Mouse (Mus musculus) layer of hippocampus, adult 2 months (tissue): ENCODE data around the gene Ccdc152. TPM values are rescaled to one million over a fixed set of nuclear protein-coding genes. Genes with fewer than 3 reads are reported as not detected.

Experiments
- DNase-seq, 2 experiments: peaks; one replicate each; pipeline ENCODE4 v3.0.0; 2022; ENCODE audit warnings: low spot score in 2 of 2
- H3K27ac ChIP-seq: fragments of 200-600 bp; 2 replicates; pipeline ENCODE4 v1.8.1; 2022
- H3K4me3 ChIP-seq: fragments of 200-600 bp; 2 replicates; pipeline ENCODE4 v1.8.1; 2022; ENCODE audit warnings: mild to moderate bottlenecking
- CTCF ChIP-seq: fragments of 200-600 bp; conservative IDR thresholded peaks from 2 replicates; pipeline ENCODE4 v1.8.1; 2022; ENCODE audit warnings: antibody characterized with exemption, mild to moderate bottlenecking, moderate library complexity
- long read RNA-seq, 2 experiments: library from polyadenylated mRNA; stranded (forward); transcript quantifications; one replicate each; pipeline ENCODE4 v2.0.0; 2021; ENCODE audit warnings: borderline mapping rate in 2 of 2
- total RNA-seq, 2 experiments: library from RNA; stranded (reverse); gene quantifications; 2 replicates each; pipeline ENCODE4 v1.2.3; 2021

The Ccdc152 gene
- total RNA-seq, result not detected
- long read RNA-seq, experiment 1, result 0 reads
- long read RNA-seq, experiment 2, result 0 reads

DNA sequence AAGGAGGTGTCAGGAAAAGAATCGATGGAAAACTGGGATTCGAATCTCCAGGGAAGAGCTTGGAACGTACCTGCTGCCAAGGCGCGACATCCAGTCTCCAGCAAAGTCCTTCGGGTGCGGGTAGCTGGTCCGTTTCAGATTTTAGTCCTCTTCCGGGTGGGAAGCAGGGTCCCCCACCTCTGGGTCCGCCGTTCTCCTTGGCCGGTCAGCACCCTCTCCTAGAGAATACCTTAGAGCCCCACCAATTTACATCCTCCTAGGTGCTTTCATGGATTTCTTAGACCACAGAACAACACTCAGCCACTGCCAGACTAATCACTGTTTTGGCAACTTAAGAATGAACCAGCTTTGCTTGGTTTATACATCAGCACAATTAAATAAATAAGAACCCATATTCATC is at the start of gene Ccdc152:
Ccdc152 (minus strand) TSS at position 101 of the 400 bp plus-strand sequence.
- no peak within 1 kb of the TSS for H3K27ac ChIP-seq
- no peak within 1 kb of the TSS for H3K4me3 ChIP-seq
- no peak for TF ChIP-seq CTCF
- DNase-seq, result no peak

GRCm38 (mm10) chr15:3349306-3350064 is 46.2 kb upstream of the Ccdc152 start:
- no peak for TF ChIP-seq CTCF
- Histone ChIP-seq H3K4me3 (no peak overlapping the region), H3K27ac (no peak overlapping the region)
- no peak for DNase-seq

GRCm38 (mm10) chr15:3346682-3347081 is 43.4 kb upstream of the Ccdc152 start:
- no peak overlapping the region for H3K27ac ChIP-seq
- no peak for TF ChIP-seq CTCF
- H3K4me3 ChIP-seq, result no peak overlapping the region
- DNase-seq, result no peak

DNA sequence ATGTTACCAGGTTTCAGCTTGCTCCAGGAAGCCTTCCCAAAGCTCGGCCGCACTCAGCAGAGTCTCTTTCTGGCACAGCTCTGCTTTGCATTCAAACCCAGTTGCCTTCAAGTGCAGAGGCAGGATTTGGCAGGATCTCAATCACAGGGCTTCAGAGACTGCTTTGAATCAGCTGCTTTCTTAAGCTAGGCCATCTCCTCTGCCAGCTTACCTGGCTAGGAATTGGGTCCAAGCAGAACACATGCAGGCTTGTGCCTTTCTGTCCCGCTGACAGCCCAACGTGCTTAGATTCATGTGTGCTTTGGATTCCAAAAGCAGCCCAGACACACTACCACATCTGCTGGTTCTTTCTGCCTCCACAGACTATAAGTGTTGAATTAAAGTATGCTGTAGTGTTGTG is 41.2 kb upstream of the Ccdc152 start:
- H3K4me3 ChIP-seq, result no peak overlapping the region
- DNase-seq, result peak; percentile 18 to 47
- TF ChIP-seq CTCF, result no peak
- peak overlapping the region; percentile 61 for H3K27ac ChIP-seq

- Histone ChIP-seq H3K4me3 (no peak overlapping the region), H3K27ac (no peak overlapping the region)
- DNase-seq, result no peak
- no peak for TF ChIP-seq CTCF
Observed at GRCm38 (mm10) chr15:3341806-3342582, 38.7 kb upstream of the Ccdc152 start.

DNA sequence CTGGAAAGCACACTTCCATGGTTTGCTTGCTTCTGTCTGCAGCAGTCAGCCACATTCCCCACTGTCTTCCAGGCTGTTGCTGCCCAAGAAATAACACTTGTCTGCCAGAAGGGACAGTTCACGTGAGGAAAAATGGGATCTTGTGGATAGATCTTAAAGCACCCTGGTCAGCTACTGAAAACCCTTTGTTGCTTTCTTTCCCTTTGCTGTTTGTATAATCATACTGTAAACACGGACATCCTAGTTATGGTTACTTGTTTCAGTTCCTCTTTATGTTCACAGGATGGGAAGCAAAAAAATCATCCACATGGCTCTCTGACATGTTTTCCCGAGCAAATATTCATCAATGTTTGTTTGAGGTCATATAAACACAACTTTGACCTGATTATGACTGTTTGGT is 36.5 kb upstream of the Ccdc152 start:
- Histone ChIP-seq H3K27ac (no peak overlapping the region), H3K4me3 (no peak overlapping the region)
- DNase-seq, result no peak
- no peak for TF ChIP-seq CTCF

DNA sequence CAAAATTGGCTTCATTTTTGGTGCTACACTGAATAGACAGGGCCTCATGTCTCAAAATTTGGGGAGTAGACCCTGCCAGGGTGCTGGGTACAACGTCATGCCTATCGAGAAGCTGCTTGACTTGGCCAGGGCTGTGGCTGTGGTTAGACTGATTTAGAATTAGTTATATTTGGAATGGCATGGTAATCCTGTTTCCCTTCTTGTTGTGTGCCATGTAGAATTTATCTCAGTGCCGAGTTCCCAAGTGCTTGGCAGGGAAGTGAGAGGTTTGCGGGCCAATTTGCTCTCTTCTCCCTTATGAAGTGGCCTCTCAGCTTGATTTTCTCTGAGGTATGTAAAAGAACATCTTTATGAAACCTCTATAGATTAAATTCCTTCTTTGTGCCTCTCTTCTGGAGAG is 29.2 kb upstream of the Ccdc152 start:
- no peak overlapping the region for H3K4me3 ChIP-seq
- no peak for TF ChIP-seq CTCF
- DNase-seq, result no peak
- H3K27ac ChIP-seq, result no peak overlapping the region

DNA sequence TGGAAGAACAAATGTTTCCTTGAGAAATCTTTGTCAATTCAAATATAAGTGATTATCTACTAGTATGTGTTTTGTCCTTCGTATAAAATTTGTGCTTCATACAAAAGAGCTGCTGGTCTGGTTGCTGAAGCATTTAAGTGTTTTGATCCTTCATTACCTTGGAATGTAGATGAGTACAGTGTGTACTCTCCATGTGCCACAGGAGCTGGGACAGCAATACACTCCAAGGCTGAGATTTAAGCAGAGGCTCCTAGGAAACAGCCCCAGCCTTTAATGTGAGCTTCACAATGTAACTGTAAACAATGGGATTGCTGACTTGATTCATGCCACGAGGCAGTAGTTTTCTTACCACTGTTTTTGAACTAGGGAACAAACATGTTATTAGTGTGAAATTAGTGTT is 28.5 kb upstream of the Ccdc152 start:
- TF ChIP-seq CTCF, result no peak
- DNase-seq, result no peak

GRCm38 (mm10) chr15:3330291-3330690 is 27.0 kb upstream of the Ccdc152 start:
- no peak for DNase-seq
- TF ChIP-seq CTCF, result 0 out of 2 replicates have a peak, but pooled peaks have one; percentile 7
- H3K27ac ChIP-seq, result no peak overlapping the region
- no peak overlapping the region for H3K4me3 ChIP-seq

More for the DNA sequence above, 28.5 kb upstream of the Ccdc152 start:
- Histone ChIP-seq H3K4me3 (no peak overlapping the region), H3K27ac (no peak overlapping the region)

DNA sequence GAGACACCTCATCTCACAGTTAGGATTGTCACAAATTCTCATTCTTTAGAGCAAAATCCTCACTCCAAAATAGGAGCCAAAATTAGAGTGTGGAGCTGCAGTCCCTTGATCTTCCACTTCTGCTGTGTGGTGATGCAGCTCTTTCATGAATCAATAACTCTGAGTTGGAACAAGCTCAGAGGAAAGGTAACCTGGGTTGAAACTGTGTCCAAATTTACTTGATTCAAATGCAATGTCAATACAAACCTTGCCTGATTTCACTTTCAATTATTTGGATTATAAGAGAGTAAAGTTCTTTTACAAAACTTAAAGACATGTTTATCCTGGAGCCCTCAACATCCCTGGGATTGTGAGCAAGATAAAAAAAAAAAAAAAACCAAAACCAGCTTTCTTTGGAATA is 19.7 kb upstream of the Ccdc152 start:
- Histone ChIP-seq H3K27ac (no peak overlapping the region), H3K4me3 (no peak overlapping the region)
- no peak for TF ChIP-seq CTCF
- DNase-seq, result no peak

DNA sequence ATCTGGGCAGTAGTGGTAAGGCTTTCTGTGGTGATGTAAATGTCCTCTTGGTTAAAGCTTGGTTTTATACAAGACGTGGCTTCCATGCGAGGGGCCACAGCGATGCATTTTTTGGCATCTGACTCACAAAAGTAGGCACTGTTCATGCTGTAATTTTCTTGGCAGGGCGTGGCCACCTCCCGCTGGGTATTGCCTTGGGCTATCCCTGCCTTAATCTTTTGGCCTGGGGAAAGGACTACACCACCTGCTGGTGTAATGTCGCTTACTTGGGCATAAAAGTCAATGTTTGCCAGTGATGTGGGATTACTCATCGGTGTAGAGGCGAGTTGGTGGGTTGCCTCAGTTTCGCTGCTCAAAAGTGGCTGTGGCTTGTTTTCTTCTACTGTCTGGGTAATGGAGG is 16.6 kb upstream of the Ccdc152 start:
- no peak for TF ChIP-seq CTCF
- Histone ChIP-seq H3K4me3 (no peak overlapping the region), H3K27ac (no peak overlapping the region)
- no peak for DNase-seq

GRCm38 (mm10) chr15:3316617-3317016 is 13.3 kb upstream of the Ccdc152 start:
- no peak for TF ChIP-seq CTCF
- H3K4me3 ChIP-seq, result no peak overlapping the region
- H3K27ac ChIP-seq, result no peak overlapping the region
- DNase-seq, result no peak

GRCm38 (mm10) chr15:3312937-3313336 is 9.6 kb upstream of the Ccdc152 start:
- Histone ChIP-seq H3K4me3 (no peak overlapping the region), H3K27ac (no peak overlapping the region)
- peak in 1 of 2 experiments; percentile 21 for DNase-seq
- TF ChIP-seq CTCF, result no peak

- DNase-seq, result no peak
- no peak overlapping the region for H3K4me3 ChIP-seq
- TF ChIP-seq CTCF, result no peak
- H3K27ac ChIP-seq, result no peak overlapping the region
Observed at GRCm38 (mm10) chr15:3309856-3310255, 6.5 kb upstream of the Ccdc152 start.
